Mouse (Mus musculus): ENCODE measurements around the gene Slc24a3. TPM values are rescaled to one million over a fixed set of nuclear protein-coding genes. Genes with fewer than 3 reads are reported as not detected.

Slc24a3 gene
- polyA plus RNA-seq, 1 experiment from 2014 or later, result 24.9 TPM

DNA sequence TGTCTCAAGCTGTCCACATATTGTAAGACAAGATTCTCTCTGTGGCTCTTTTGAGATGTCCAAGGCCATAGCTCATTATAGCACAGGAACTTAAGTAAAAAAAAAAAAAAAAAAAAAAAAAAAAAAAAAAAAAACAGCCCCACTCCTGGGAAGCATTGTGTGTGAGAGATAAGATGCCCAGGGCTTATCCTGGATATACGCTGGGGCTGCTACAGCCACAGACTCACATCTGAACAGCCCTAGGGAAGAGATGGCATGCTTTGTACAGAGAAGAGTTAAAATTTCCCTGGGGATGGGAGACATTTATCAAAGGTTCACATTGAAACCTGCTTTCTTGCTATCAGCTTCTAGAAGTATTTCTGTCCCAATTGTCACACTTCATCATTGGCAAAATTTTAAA lies 218.2 kb downstream of the Slc24a3 start:
- in situ Hi-C loops (cut with MboI; ENCODE audit: low pct_unique_long_range_greater_than_20kb), result no loop called here
- H3K27me3 ChIP-seq, result no peaks in the 10 kb centered on the region
- no peak for ATAC-seq
- ChIA-PET CTCF (no interaction called here), POLR2A (interaction anchor here (0.6 kb wide), 1 partner anchor 72 kb away, joined by 3 read pairs; no protein-coding TSS in a partner anchor)
- no peak for TF ChIP-seq CTCF (IDR thresholded peaks at IDR 0.05)
- no peak for DNase-seq (ENCODE audit: low read depth, low spot score)

GRCm38 (mm10) chr2:145395804-145396203 lies 228.2 kb downstream of the Slc24a3 start:
- no peak for TF ChIP-seq CTCF (IDR thresholded peaks at IDR 0.05)
- DNase-seq (ENCODE audit: low read depth, low spot score), result no peak
- ChIA-PET CTCF (interaction anchor here (1.1 kb wide), 1 partner anchor 20 kb away, joined by 3 read pairs; no protein-coding TSS in a partner anchor), POLR2A (no interaction called here)
- ATAC-seq, result no peak
- in situ Hi-C loops (cut with MboI; ENCODE audit: low pct_unique_long_range_greater_than_20kb), result no loop called here
- no peaks in the 10 kb centered on the region for H3K27me3 ChIP-seq

DNA sequence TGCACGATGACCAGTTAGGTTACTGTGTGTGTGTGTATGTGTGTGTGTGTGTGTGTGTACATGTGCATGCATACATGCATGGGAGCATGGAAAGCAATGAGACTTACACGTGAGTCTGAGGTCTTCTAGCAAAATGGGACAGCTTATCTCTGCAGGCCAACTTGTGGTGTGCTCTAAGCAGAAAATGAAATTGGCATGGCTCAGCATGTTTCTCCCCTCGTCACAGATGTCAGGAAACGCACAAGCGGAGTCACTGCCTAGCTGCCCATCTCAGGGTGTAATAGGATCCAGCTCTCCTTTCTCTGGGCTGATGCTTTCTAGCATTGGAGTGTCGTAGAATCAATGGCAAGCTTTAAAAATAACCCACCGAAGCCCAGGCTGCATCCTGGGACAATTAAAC lies 229.0 kb downstream of the Slc24a3 start:
- POLR2A ChIA-PET, result no interaction called here
- CTCF ChIA-PET, result interaction anchor here (1.1 kb wide), 1 partner anchor 21 kb away, joined by 3 read pairs; no protein-coding TSS in a partner anchor
- in situ Hi-C loops (cut with MboI; ENCODE audit: low pct_unique_long_range_greater_than_20kb), result no loop called here
- H3K27me3 ChIP-seq, result no peaks in the 10 kb centered on the region
- TF ChIP-seq CTCF (IDR thresholded peaks at IDR 0.05), result no peak
- ATAC-seq (no peak), DNase-seq (ENCODE audit: low read depth, low spot score) (no peak)

GRCm38 (mm10) chr2:145397456-145398206 lies 230.1 kb downstream of the Slc24a3 start:
- in situ Hi-C loops (cut with MboI; ENCODE audit: low pct_unique_long_range_greater_than_20kb), result no loop called here
- DNase-seq (ENCODE audit: low read depth, low spot score) (no peak), ATAC-seq (no peak)
- TF ChIP-seq CTCF (IDR thresholded peaks at IDR 0.05), result no peak
- no peaks in the 10 kb centered on the region for H3K27me3 ChIP-seq
- ChIA-PET CTCF (interaction anchor here (1.1 to 1.2 kb wide), 2 partner anchors 9 to 11 kb away, joined by 3 to 5 read pairs; no protein-coding TSS in a partner anchor), POLR2A (no interaction called here)

- ChIA-PET POLR2A (no interaction called here), CTCF (interaction anchor here (1.1 to 1.8 kb wide), 3 partner anchors 9 to 22 kb away, joined by 3 to 6 read pairs (median 4); no protein-coding TSS in a partner anchor)
- in situ Hi-C loops (cut with MboI; ENCODE audit: low pct_unique_long_range_greater_than_20kb), result no loop called here
- ATAC-seq, result no peak
- H3K27me3 ChIP-seq, result no peaks in the 10 kb centered on the region
- no peak for DNase-seq (ENCODE audit: low read depth, low spot score)
- no peak for TF ChIP-seq CTCF (IDR thresholded peaks at IDR 0.05)
Measured at GRCm38 (mm10) chr2:145401240-145401805, 233.8 kb downstream of the Slc24a3 start.

- POLR2A ChIA-PET, result interaction anchor here (0.7 kb wide), 1 partner anchor 8 kb away, joined by 3 read pairs; no protein-coding TSS in a partner anchor
- H3K27me3 ChIP-seq, result no peaks in the 10 kb centered on the region
- in situ Hi-C loops (cut with MboI; ENCODE audit: low pct_unique_long_range_greater_than_20kb), result no loop called here
- CTCF ChIA-PET, result interaction anchor here (1.1 kb wide), 1 partner anchor 13 kb away, joined by 3 read pairs; no protein-coding TSS in a partner anchor
- ATAC-seq, result no peak
- DNase-seq (ENCODE audit: low read depth, low spot score), result no peak
- no peak for TF ChIP-seq CTCF (IDR thresholded peaks at IDR 0.05)
Measured at GRCm38 (mm10) chr2:145401996-145402395, 234.4 kb downstream of the Slc24a3 start.

DNA sequence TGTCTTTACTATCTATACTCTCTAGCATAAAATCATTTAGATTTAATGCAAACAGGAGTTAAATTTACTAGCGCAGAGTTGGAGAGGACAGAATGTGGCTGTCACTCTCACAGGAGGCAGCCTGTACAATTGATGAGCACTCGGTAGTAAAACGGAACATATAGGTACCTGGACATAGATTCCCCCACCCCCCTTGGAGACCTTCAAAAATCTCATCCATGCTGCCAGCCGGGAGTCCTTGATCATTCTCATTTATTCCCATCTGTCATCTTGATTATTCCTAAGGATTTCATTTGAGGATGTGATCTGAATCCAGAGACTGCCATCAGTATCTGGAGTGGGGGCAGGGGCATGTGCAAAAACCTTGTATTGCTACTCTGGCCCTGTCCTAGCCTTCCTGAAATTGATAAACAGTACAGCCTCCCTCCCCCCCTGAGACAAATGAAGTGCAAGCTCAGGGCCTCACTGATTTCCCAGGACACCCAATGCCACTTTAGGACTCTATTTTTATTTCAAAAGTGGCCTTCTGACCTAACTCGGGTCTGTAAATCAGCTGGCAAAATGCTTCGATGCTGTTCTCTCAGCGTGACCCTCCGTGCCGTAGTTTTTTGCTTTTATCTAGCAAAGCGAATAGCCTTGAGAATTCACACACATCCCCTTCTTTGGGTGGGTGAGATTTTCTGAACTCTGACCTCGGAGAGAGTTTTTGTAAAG lies 237.4 kb downstream of the Slc24a3 start:
- POLR2A ChIA-PET, result no interaction called here
- in situ Hi-C loops (cut with MboI; ENCODE audit: low pct_unique_long_range_greater_than_20kb), result no loop called here
- CTCF ChIA-PET, result interaction anchor here (1.0 kb wide), 2 partner anchors 17 to 128 kb away, joined by 3 read pairs; no protein-coding TSS in a partner anchor
- DNase-seq (ENCODE audit: low read depth, low spot score) (no peak), ATAC-seq (no peak)
- TF ChIP-seq CTCF (IDR thresholded peaks at IDR 0.05), result no peak
- no peaks in the 10 kb centered on the region for H3K27me3 ChIP-seq

DNA sequence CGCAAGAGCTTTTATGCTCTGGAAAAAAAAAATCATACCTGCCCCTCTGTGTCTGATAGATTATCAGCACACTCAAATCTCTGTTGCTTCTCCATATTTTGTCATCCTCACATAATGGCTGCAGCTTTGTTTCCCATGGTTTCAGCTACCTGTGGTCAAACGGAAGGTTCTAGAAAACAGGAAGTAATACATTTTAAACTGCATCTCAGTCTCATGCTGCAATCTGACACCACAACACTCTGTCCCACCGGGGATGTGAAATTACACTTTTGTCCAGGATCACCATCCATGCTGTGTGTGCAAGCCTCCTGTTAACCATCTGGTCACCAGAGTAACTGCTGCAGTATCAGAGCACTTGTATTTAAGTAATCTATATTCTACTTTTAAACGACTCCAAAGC lies 238.2 kb downstream of the Slc24a3 start:
- no peak for TF ChIP-seq CTCF (IDR thresholded peaks at IDR 0.05)
- DNase-seq (ENCODE audit: low read depth, low spot score) (no peak), ATAC-seq (no peak)
- in situ Hi-C loops (cut with MboI; ENCODE audit: low pct_unique_long_range_greater_than_20kb), result no loop called here
- POLR2A ChIA-PET, result no interaction called here
- H3K27me3 ChIP-seq, result no peaks in the 10 kb centered on the region
- CTCF ChIA-PET, result interaction anchor here (1.0 kb wide), 2 partner anchors 17 to 127 kb away, joined by 3 read pairs; no protein-coding TSS in a partner anchor

DNA sequence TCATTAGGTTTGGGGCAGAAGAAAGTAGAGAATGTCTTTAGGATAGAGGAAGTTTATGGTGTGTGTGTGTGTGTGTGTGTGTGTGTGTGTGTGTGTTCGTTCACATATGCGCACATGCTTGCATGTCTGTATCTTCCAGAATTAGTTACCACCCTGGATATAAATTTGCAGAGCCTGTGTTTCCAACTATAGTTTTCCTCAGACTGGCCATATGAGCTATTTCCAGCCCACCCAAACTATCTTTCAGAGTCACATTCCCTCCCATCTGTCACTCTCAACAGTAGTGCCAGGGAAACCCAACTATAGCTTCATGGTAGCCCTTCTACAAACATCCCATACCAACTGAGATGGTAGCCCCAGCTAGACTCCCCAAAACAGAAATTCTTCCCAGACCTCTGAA lies 250.2 kb downstream of the Slc24a3 start:
- in situ Hi-C loops (cut with MboI; ENCODE audit: low pct_unique_long_range_greater_than_20kb), result no loop called here
- ATAC-seq (no peak), DNase-seq (ENCODE audit: low read depth, low spot score) (no peak)
- no peaks in the 10 kb centered on the region for H3K27me3 ChIP-seq
- no peak for TF ChIP-seq CTCF (IDR thresholded peaks at IDR 0.05)
- POLR2A ChIA-PET, result no interaction called here
- CTCF ChIA-PET, result interaction anchor here (1.1 kb wide), 1 partner anchor 43 kb away, joined by 4 read pairs; no protein-coding TSS in a partner anchor

GRCm38 (mm10) chr2:145419078-145419477 lies 251.5 kb downstream of the Slc24a3 start:
- DNase-seq (ENCODE audit: low read depth, low spot score), result no peak
- H3K27me3 ChIP-seq, result no peaks in the 10 kb centered on the region
- in situ Hi-C loops (cut with MboI; ENCODE audit: low pct_unique_long_range_greater_than_20kb), result no loop called here
- no peak for TF ChIP-seq CTCF (IDR thresholded peaks at IDR 0.05)
- ATAC-seq, result no peak
- CTCF ChIA-PET, result interaction anchor here (1.2 kb wide), 1 partner anchor 9 kb away, joined by 4 read pairs; no protein-coding TSS in a partner anchor
- POLR2A ChIA-PET, result no interaction called here
